Mouse (Mus musculus): ENCODE data around the gene Cfap57. TPM values are rescaled to one million over a fixed set of nuclear protein-coding genes. Genes with fewer than 3 reads are reported as not detected.
A peak's percentile ranks its signal among the peaks of the same experiment; 100 is the strongest.

Cfap57 gene
- 0.35 and 0.37 TPM in 2 replicates for total RNA-seq (2017)

GRCm38 (mm10) chr4:118620279-118620966 lies at the start of gene Cfap57, which contains the start of gene Ebna1bp2:
Gene Cfap57, minus strand, starts transcription at chr4:118620777.
Gene Ebna1bp2, plus strand, starts transcription at chr4:118620799.
- ATAC-seq (ENCODE audit: extremely low read depth, insufficient number of reproducible peaks, low FRiP score, poor library complexity, severe bottlenecking), result peak; percentile 93

GRCm38 (mm10) chr4:118658652-118659051 lies 38.1 kb upstream of the Cfap57 start, which contains the start of gene Olfr62:
Gene Olfr62, plus strand, starts transcription at chr4:118658952.
- ATAC-seq (ENCODE audit: extremely low read depth, insufficient number of reproducible peaks, low FRiP score, poor library complexity, severe bottlenecking), result no peak

- ATAC-seq (ENCODE audit: extremely low read depth, insufficient number of reproducible peaks, low FRiP score, poor library complexity, severe bottlenecking), result peak; percentile 73; the same call in 1 of the 2 replicates
Measured at GRCm38 (mm10) chr4:118645234-118645633, 24.7 kb upstream of the Cfap57 start.

- no peak for ATAC-seq (ENCODE audit: extremely low read depth, insufficient number of reproducible peaks, low FRiP score, poor library complexity, severe bottlenecking)
Measured at GRCm38 (mm10) chr4:118642346-118643190, 22.0 kb upstream of the Cfap57 start.

GRCm38 (mm10) chr4:118630261-118630660 lies 9.7 kb upstream of the Cfap57 start:
- no peak for ATAC-seq (ENCODE audit: extremely low read depth, insufficient number of reproducible peaks, low FRiP score, poor library complexity, severe bottlenecking)

GRCm38 (mm10) chr4:118621781-118622180 lies 1.2 kb upstream of the Cfap57 start:
- no peak for ATAC-seq (ENCODE audit: extremely low read depth, insufficient number of reproducible peaks, low FRiP score, poor library complexity, severe bottlenecking)

GRCm38 (mm10) chr4:118620967-118621320 lies 367 bp upstream of the Cfap57 start:
- no peak for ATAC-seq (ENCODE audit: extremely low read depth, insufficient number of reproducible peaks, low FRiP score, poor library complexity, severe bottlenecking)

GRCm38 (mm10) chr4:118615412-118615811 lies 5.2 kb downstream of the Cfap57 start:
- ATAC-seq (ENCODE audit: extremely low read depth, insufficient number of reproducible peaks, low FRiP score, poor library complexity, severe bottlenecking), result no peak

GRCm38 (mm10) chr4:118612619-118613018 lies 8.0 kb downstream of the Cfap57 start:
- ATAC-seq (ENCODE audit: extremely low read depth, insufficient number of reproducible peaks, low FRiP score, poor library complexity, severe bottlenecking), result no peak

- ATAC-seq (ENCODE audit: extremely low read depth, insufficient number of reproducible peaks, low FRiP score, poor library complexity, severe bottlenecking), result peak; percentile 38; the same call in 1 of the 2 replicates
Measured at GRCm38 (mm10) chr4:118609836-118610235, 10.7 kb downstream of the Cfap57 start.

GRCm38 (mm10) chr4:118604065-118604464 lies 16.5 kb downstream of the Cfap57 start:
- no peak for ATAC-seq (ENCODE audit: extremely low read depth, insufficient number of reproducible peaks, low FRiP score, poor library complexity, severe bottlenecking)

GRCm38 (mm10) chr4:118589733-118590130 lies 30.8 kb downstream of the Cfap57 start:
- ATAC-seq (ENCODE audit: extremely low read depth, insufficient number of reproducible peaks, low FRiP score, poor library complexity, severe bottlenecking), result no peak

GRCm38 (mm10) chr4:118589053-118589732 lies 31.4 kb downstream of the Cfap57 start:
- ATAC-seq (ENCODE audit: extremely low read depth, insufficient number of reproducible peaks, low FRiP score, poor library complexity, severe bottlenecking), result no peak

GRCm38 (mm10) chr4:118582629-118583028 lies 37.9 kb downstream of the Cfap57 start:
- ATAC-seq (ENCODE audit: extremely low read depth, insufficient number of reproducible peaks, low FRiP score, poor library complexity, severe bottlenecking), result no peak

- no peak for ATAC-seq (ENCODE audit: extremely low read depth, insufficient number of reproducible peaks, low FRiP score, poor library complexity, severe bottlenecking)
Measured at GRCm38 (mm10) chr4:118581508-118581907, 39.1 kb downstream of the Cfap57 start.

GRCm38 (mm10) chr4:118579313-118579712 lies 41.3 kb downstream of the Cfap57 start:
- ATAC-seq (ENCODE audit: extremely low read depth, insufficient number of reproducible peaks, low FRiP score, poor library complexity, severe bottlenecking), result no peak

- ATAC-seq (ENCODE audit: extremely low read depth, insufficient number of reproducible peaks, low FRiP score, poor library complexity, severe bottlenecking), result peak; percentile 39; the same call in 1 of the 2 replicates
Measured at GRCm38 (mm10) chr4:118576097-118576496, 44.5 kb downstream of the Cfap57 start.

GRCm38 (mm10) chr4:118571441-118571840 lies 49.1 kb downstream of the Cfap57 start:
- ATAC-seq (ENCODE audit: extremely low read depth, insufficient number of reproducible peaks, low FRiP score, poor library complexity, severe bottlenecking), result no peak

GRCm38 (mm10) chr4:118569320-118569719 lies 51.3 kb downstream of the Cfap57 start:
- ATAC-seq (ENCODE audit: extremely low read depth, insufficient number of reproducible peaks, low FRiP score, poor library complexity, severe bottlenecking), result no peak

All from neutrophil, adult 5-6 weeks (primary cell).